Mouse (Mus musculus) E14TG2a.4 (cell line): ENCODE results near the gene Smyd1.

Experiments used
- CTCF ChIP-seq: conservative IDR thresholded peaks from 2 replicates; pipeline ENCODE4 v1.5.1; 2014; ENCODE audit warnings: low read length
- POU5F1 ChIP-seq: IDR thresholded peaks from 2 replicates; pipeline ENCODE4 v1.6.1; 2014; ENCODE audit warnings: low read length, borderline replicate concordance

DNA sequence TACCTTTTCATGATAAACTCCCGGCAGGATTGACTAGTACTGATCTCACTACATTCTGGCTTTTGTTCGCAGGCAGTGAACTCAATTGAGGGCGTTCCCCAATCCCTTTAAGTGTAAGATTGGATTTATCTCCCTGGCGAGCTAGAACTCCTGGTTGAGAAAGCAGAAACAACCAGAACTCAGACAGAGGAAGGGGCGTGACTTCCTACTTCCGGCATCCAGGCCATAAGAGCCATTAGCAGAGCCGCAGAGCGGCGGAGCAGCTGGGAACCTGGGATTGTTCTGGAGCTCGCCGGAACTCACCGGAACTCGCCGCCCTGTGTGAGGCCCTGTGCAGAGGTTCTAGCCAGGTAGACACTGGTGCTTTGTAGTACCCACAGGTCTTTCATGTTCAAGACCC lies 28.5 kb downstream of the Smyd1 start:
- TF ChIP-seq CTCF (no peak), POU5F1 (no peak)
